Mouse (Mus musculus) retina, postnatal 7 days (tissue): ENCODE results near the gene Tspyl3.
"Not testable (repeated sequence)": the region's sequence is repeated elsewhere in the genome, so short reads cannot be mapped to it uniquely, and the experiment has no call there.

Experiments
- DNase-seq: peaks from one replicate; pipeline ENCODE4 v3.0.0-alpha.2; 2012; ENCODE audit warnings: low read depth, low spot score

Tspyl3 gene

DNA sequence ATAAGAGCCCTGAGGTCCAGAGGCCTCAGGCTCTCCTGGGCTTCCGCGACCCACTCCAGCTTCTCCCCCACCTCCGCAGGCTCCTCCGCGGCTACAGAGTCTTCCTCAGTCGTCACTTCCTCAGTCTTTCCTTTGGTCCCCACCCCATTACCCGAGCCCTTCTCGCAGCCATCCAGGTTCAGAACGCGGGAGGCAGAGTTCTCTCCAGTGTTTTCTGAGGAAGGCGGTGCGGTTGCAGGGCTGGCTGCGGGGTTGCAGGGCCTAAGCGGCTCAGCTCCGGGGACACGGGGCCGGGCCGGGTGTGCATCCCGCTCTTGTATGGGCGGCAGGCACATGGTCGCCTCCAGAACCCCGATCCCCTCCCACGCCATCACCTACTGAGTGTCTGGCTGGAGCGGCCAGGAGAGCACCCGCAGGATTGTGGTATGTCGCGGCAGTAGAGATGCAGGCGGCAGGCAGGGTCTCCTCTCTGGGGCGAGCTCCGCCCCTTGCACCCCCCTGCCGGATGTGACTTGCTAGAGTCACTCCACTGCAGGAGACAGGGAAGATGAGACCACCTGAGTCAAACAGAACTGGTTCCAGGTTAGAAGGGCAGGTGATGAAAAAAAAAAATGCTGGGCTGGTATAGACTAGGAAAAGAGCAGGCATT lies at the start of gene Tspyl3:
Gene Tspyl3, minus strand, starts transcription at position 496 of the 649 bp plus-strand sequence.
- DNase-seq: no peak

DNA sequence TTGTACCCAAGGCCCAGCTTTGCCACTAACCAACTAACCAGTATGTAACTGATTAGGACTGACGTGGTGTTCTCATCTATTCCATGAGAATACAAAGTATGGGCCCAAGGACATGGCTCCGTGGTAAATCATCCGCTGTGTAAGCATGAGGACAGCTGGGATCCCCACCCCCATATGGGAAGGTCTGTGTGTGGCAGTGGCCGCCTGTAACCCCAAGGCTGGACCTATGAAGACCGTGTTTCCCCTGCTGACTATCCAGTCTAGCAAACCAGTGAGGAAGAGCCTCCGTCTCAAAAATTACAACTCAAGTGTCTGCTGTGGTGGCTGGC lies 49.6 kb upstream of the Tspyl3 start:
- DNase-seq: no peak

DNA sequence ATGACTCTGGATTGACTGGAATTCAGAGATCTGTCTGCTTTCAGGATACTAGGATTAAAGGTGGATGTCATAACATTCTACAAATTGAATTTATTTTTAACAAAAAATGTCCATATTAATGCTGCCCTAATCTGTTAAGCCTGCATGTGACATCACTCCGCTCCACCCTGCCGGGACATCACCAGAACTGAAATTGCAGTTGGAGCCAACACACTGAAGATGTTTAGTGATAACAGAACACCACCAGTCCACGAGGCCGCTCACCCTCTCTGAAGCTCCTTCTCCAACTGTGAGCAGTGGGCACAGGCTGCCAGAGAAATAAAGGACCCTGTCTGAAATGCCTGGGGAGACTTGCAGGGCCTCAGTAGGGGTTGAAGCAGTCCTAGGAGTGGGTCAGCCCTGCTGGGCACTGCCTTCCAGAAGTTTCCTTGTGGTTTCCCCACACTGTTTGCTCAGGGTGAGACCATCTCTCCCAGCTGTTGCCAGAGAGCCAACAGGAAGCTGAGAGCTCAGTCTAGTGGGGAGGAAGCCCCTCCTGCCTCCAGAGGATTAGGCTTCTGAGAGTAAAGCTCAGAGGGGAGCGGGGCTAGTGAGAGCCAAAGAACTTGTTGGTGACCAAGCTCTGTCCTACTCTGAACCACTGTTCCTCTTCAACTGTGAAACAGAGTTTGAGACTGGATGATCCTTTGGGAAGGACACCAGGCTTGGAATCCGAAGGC lies 49.1 kb upstream of the Tspyl3 start:
- not testable (repeated sequence) for DNase-seq

DNA sequence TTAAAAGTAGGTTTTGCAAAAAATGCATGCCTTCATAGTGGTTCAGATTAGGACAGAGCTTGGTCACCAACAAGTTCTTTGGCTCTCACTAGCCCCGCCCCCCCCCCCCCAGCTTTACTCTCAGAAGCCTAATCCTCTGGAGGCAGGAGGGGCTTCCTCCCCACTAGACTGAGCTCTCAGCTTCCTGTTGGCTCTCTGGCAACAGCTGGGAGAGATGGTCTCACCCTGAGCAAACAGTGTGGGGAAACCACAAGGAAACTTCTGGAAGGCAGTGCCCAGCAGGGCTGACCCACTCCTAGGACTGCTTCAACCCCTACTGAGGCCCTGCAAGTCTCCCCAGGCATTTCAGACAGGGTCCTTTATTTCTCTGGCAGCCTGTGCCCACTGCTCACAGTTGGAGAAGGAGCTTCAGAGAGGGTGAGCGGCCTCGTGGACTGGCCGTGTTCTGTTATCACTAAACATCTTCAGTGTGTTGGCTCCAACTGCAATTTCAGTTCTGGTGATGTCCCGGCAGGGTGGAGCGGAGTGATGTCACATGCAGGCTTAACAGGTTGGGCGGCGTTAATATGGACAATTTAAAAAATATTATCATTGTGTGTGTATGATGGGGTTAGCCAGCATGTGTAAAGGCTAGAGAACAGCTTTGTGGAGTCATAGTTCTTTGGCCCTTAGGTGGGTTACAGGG lies 45.1 kb upstream of the Tspyl3 start:
- not testable (repeated sequence) for DNase-seq

DNA sequence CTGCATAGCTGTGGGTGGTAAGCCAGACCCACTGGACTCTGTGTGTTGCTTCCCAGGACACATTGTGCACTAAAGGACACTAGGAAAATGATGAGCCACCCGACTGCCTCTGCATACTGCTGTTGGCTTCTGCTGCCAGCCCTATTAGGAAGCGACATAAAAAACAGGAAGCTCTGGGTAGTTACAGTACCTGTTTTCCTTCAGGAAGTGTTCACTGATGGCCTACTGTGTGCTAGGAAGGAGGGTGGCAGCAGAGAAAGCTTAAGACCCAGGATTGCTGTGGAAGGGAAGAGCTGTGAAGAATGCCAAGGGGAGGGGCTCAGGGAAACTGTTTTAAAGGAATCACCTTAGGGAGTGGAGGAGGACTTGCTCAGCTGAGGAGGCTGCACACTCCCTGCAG lies 42.1 kb upstream of the Tspyl3 start:
- no peak for DNase-seq

DNA sequence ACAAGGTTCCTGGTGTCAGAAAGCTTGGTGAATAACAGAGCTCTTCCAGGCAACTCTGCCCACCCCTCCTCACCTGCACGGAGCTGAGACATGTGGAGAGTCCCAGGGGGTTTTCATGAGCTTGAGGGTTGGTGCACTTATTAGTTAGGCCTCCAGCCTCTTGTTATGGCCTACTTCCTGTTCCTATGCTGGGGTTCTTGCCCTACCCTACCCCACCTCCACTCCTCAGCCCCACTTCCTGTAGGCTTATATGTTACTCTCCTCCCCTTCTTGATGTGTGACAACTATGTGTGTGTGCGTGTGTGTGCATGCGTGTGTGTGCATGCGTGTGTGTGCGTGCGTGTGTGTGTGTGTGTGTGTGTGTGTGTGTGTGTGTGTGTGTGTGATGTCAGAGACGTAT lies 37.8 kb upstream of the Tspyl3 start:
- DNase-seq: no peak

DNA sequence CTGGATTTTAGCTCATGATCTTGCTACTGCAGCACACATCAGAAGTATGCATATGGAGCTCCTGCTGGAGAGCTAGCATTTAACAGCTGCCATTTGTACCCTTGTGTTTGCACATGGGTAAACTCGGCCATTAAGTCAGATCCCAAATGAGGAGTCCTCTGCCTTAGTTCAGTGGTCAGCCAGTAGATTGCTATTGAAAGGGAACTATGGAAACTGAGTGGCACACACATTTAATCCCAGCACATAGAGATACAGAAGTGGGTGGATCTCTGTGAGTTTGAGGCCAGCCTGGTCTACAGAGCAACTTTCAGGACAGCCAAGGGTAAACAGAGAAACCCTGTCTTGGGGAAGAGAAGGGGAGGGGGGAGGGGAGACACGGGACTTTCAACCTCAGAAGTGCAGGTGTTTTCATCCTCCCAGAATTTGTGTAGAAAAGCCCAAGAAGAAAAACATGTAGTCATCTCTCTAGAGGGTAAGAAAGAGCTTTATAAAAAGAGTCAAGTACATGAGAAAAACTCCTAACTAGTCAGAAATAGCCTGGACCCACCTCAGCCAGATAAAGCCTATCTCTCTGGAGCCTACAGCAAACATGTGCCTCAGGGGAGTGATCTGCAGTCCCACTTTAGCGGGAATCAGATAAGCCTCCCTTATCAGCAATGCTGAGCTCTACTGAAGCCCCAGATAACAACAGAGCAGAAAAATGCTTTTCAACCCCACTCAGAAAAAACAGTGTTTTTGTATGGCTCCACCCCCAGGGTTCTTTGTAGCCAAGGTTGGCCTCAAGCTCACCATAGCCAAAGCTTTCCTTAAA lies 34.8 kb upstream of the Tspyl3 start:
- DNase-seq: no peak

DNA sequence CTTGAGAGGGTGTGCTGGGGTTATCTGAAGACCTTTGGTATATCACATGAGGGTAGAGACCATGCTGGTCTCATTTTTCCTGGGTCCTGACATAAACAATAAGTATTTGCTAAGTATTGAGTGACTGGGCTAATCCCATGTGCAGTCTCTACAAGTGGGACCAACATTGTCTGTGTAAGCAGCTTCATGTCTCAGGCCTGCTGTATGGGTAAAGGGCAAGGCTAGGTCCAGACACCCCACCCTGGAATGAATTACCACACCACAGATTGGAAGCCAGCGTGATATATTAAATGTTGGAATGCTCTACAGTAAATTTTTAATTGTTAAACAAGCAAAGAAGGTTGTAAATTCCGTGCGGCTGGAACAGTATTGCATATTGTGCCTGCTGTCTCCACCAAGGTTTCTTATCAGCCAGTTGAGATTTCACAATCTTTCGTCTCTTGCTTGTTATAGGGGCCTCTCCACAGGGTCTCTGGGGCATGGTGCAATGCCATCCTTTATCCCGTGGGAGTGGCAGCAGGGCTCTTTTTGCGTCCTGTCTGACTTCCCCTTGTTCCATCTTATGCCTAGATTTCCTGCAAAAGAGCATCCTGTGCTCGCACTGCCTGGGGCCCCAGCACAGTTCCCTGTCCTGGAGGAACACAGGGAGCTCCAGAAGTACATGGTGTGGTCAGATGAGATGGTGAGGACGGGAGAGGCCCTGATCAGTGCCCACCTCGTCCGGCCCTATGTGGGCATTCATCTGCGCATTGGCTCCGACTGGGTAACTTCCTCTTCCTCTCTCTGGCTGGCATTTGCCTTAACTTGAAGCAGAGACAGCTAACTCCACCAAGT lies 34.0 kb upstream of the Tspyl3 start:
- no peak for DNase-seq

DNA sequence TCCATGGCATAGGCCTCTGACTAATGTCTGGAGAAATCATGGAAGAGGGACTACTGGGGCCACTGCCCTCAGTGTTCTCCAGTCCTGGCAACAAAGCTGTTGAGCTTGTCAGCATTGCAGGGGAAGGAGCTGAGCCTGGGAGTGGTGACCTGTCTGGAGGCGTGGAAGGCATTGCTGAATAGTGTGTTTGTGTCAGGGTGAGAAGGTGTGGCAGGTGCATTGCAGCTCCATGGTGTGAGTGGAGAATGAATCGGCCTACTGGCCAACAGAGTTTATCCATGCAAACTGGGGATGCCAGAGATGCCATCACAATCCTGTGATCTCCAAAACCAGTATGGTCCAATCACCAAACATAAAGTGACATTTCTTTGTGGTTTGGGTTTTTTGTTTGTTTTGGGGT lies 31.4 kb upstream of the Tspyl3 start:
- no peak for DNase-seq

DNA sequence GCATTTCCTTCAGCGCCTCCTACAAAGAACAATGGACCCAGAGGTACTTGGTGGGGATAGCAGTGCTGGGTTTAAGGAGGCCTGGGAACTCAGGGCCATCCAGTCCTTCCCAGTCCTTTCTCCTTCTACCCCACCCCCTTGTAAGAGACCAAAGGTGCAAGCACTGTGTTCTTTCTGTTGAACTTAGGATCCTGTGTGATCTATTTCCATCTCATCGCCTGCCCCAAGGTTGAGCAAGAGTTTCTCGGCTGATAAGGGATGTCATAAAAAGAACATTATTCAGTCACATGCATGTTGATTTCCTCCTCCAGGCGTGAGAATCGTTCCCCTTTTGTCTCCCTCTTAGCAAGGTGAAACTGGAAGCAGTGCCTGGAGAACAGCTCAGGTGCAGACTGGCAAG lies 24.5 kb upstream of the Tspyl3 start:
- DNase-seq: no peak

DNA sequence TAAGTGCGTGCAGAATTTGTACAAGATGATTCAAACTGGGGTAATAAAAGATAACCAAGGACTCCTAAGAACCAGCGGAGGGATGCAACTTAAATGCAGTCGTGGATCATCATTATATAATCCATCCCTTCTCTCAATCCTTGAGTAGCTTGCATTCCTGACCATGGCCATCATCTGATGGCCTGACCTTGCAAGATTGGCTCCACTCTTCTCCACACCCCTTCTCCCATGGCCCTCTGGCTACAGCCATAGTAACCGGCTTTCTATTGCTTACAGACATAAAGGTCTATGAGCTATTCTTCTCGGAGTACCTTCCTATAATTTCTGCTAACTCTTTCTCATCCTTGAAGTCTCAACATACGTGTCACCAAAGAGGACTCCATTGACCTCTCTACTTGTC lies 16.9 kb upstream of the Tspyl3 start:
- no peak for DNase-seq

DNA sequence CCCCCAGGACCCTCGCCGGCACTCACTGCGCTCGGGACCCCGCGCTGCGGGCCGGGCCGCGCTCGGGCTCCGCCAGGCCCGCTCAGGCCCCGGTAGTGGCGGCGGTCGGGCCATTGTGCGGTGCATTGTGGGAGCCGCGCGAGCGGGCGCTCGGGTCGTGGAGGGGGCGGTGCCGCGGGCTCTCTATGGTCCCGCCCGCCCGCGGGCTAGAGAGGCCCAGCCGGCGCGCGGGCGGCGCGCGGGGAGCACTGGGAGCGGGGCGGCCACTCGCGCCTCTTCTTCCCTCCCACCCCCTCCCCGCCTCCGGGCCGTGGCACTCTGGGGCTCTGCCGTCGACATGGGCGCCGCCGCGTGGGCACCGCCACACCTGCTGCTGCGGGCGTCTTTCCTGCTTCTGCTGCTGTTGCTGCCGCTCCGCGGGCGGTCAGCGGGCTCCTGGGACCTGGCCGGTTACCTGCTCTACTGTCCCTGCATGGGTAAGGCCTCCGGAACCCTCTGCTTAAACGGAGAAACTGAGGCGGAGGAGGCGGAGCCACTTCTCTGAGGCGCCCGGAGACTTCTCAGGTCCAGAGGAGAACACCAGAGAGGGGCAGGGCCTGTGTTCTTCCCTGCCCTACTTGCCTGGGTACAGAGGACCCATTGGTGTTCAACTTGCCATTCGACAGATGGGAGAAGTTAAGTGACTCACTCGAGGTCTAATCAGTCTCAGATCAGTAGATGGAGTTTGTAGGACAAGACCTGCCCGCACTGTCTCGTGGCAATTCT lies 16.2 kb upstream of the Tspyl3 start, which contains the start of the genes Plagl2 and Pofut1:
Gene Plagl2, minus strand, starts transcription at position 177 of the 765 bp plus-strand sequence.
Gene Pofut1, plus strand, starts transcription at position 284 of the 765 bp plus-strand sequence.
- DNase-seq: peak; percentile 84

DNA sequence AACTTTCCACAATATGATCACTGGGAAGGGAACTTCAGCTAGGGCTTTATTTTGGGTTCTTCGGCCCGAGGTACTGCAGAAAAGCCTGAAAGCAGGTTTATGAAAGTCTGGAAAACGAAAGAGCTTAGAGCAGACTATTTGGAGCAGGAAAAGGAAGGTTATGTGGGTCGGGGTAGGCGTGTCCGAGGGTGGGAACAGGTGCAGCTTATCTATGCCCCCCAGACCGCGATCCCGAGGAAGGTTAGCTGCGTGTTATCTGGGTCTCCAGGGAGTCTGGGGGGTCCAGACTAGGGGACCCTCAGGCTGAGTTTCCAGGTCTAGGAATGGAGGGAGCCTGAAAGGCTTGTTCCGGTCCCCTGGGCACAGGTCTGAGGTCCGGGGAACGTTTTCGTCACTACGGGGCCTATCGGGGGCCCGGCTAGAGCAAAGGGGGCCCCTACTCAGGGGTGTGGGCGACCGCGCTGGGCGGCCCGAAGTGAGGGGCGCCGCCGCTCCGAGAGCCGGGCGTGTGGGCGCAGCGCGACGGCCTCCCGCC lies 15.5 kb upstream of the Tspyl3 start:
- DNase-seq: no peak

DNA sequence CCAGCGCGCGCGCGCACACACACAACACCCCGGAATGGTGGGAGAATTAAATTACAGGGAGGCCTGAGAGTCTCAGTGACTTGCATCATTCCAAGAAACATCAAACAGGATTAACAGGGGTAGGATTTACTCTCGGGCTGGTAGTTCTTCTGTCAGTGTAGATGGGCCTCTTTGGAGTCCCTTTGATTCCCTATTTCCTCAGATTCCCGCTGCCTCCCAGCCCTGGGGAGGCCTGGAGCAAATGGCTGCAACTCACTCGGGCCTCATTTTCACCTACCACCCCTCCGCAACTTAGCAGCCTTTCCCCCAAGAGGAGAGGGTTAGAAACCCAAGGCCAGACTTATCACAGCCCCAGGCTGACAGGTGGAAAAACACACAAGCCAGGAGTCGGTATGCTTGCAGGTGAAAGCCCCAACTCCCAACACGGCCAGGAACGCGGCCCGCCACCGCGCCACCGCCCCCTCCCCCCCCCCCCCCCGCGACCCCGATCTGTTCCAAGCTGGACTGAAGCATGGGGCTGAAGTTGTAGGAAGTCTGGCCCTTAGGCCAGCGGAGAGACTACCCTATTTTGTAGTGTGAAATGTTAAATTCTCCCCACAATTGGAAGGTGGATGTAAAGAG lies 14.7 kb upstream of the Tspyl3 start:
- DNase-seq: no peak

DNA sequence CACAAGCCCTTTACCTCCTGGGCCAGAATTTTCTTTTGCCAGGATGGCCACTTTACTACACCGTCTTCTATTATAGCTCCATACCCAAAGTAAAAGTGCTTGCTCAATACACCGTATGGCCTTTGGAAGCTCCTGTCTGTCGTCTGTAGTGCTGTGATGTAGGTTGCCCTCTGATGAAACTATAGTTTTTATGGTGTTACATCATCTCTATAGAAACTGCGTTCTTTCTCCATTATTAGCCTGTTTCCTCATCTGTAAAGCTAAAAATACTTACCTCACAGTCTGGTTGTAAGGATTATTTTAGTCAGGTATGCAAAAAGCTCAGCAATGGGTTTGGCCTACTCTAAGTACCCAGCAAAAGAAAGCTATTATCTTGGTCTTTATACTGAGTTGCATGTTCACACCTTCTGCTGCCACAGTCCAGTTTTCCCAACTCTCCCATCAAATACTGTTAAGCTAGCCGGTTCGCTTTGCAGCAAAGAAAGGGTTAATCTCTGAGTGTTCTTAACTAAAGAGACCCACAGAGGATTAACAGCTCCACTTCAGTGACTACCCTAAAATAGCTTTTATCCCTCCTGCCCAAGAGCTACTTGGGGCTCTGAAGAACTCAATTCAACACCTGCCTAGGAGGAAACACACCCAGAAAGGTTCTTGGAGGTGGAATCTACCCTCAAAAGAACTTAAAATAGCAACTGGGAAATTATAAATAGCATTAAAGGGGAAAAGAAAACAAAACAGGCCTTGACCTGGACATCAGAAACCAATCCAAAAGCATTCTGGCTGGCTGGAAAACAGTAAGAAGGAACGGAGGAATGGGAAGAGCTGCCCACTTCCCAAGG lies 14.0 kb upstream of the Tspyl3 start:
- DNase-seq: no peak

DNA sequence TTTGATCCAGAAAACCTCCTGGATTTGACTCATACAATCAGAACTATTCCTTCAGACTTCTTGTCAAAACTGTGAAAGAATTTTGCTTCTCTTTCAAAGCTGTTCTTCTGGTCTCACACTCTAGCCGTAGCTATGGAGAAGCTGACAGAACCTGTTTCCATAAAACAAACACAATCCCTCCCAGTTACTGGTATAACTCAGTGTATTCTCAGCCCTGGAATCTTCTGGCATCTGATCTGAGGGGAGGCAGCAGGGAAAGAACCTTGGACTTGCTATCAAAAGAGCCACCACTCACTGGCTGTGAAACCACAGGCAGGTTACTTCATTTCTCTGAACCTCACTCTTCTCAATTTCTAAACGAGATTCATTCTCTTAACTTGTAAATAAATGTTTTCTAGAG lies 13.2 kb upstream of the Tspyl3 start:
- no peak for DNase-seq

DNA sequence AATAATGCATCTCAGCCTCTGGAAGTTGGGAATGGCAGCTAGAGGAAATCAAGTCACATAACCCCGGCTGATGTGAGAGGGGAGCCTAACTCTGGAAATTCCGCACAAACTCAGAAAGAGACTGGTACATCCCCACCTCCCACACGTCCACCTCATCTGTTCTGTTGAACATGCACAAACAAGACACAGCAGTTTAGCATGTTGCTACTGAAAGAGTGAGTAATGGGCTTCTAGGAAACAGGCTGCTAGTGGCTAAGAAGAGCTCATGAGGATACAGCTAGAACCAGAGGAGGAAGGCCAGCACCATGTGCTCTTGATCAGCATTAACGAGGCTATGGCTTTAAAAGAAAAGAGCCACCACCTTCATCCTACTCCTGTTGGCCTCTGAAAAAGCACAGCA lies 12.7 kb upstream of the Tspyl3 start:
- no peak for DNase-seq

DNA sequence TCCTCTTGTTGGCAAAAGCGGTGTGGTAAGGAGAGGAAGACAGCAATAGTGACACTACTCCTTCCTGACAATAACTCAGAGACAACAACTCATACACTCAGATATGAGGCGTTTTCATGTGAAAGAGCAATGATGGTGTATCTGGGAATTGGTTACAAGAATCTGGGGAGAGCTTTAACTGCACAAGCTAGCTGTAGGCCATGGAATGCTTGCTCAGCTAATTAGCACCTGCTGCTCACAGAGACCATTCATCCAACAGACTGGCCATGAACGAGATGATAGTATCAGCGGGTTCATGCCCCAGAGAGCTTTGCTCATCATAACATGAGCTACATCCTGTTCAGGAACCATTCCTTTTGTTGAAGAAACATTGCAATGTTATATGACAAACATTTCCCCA lies 12.0 kb upstream of the Tspyl3 start:
- no peak for DNase-seq

DNA sequence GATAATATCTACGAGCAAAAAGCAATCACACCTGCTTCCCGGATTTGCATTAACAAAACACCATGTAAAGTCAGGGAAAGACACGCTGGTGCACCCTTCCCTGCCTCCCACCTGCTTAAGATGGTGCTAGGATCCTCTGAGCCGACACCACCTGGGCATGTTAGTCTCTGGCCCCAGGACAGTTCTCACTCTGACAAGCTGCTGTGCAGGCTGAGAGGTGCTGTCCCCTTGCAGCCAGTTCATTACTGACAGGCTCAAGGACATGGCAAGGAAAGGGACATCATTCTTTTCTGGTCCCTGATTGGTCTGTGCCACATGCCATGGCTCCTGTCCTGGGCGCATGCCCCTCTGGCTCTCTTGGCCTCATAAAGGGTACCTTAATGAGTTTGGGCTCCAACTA lies 3.3 kb upstream of the Tspyl3 start:
- no peak for DNase-seq
